Mouse (Mus musculus): ENCODE measurements at regions not wholly inside any gene's neighbourhood (a gene's known extent, or its start where the extent isn't known, plus 50 kb on each side); places are given as distances from the start of the nearest gene placed in this dataset.

- TF ChIP-seq CHD2 (IDR thresholded peaks at IDR 0.05; ENCODE audit: low read depth, low read length) (no peak), ZNF384 (IDR thresholded peaks at IDR 0.05; ENCODE audit: low read depth, low read length) (no peak), MAFK (IDR thresholded peaks at IDR 0.05; ENCODE audit: insufficient read depth, low read depth, low read length) (no peak), ZC3H11A (IDR thresholded peaks at IDR 0.05; ENCODE audit: borderline replicate concordance, low read depth, low read length) (no peak), HCFC1 (IDR thresholded peaks at IDR 0.05; ENCODE audit: borderline replicate concordance, insufficient read depth, low read length) (no peak)
- Histone ChIP-seq H3K36me3 (ENCODE audit: control insufficient read depth, insufficient read depth, low read length, poor library complexity, severe bottlenecking) (no peaks in the 10 kb centered on the region), H3K4me3 (ENCODE audit: insufficient read depth in 1 of 2, low read depth in 1 of 2, low read length in 2 of 2, poor library complexity in 1 of 2, severe bottlenecking in 1 of 2) (no peak overlapping the region), H3K27ac (ENCODE audit: insufficient read depth, low read depth, low read length, poor library complexity, severe bottlenecking) (no peak overlapping the region), H3K9me3 (ENCODE audit: control insufficient read depth, insufficient read depth, low read depth, low read length) (no peaks in the 10 kb centered on the region), H3K4me1 (ENCODE audit: control insufficient read depth in 2 of 2, insufficient read depth in 2 of 2, low read length in 2 of 2, poor library complexity in 1 of 2) (no peaks in the 10 kb centered on the region), H3K9ac (ENCODE audit: insufficient read depth, low read depth, low read length, poor library complexity, severe bottlenecking) (no peak overlapping the region)
- in situ Hi-C loops (cut with MboI; ENCODE audit: low sequenced_read_pairs in 2 of 2, unreplicated experiment in 2 of 2) = no loop called here
- DNase-seq (ENCODE audit: low read depth, low spot score) = no peak
These were observed 193.3 kb upstream of the Arrdc3 start for GRCm38 (mm10) chr13:80689871-80690270.

GRCm38 (mm10) chr13:80690654-80691386 is 192.4 kb upstream of the Arrdc3 start:
- no peaks in the 10 kb centered on the region for H3K36me3 ChIP-seq (ENCODE audit: control insufficient read depth, insufficient read depth, low read length, poor library complexity, severe bottlenecking)
- in situ Hi-C loops (cut with MboI; ENCODE audit: low sequenced_read_pairs in 2 of 2, unreplicated experiment in 2 of 2) = no loop called here
- no peaks in the 10 kb centered on the region for H3K4me1 ChIP-seq (ENCODE audit: control insufficient read depth in 2 of 2, insufficient read depth in 2 of 2, low read length in 2 of 2, poor library complexity in 1 of 2)
- H3K9ac ChIP-seq (ENCODE audit: insufficient read depth, low read depth, low read length, poor library complexity, severe bottlenecking) = no peak overlapping the region
- TF ChIP-seq CHD2 (IDR thresholded peaks at IDR 0.05; ENCODE audit: low read depth, low read length) = no peak
- TF ChIP-seq HCFC1 (IDR thresholded peaks at IDR 0.05; ENCODE audit: borderline replicate concordance, insufficient read depth, low read length) = no peak
- TF ChIP-seq MAFK (IDR thresholded peaks at IDR 0.05; ENCODE audit: insufficient read depth, low read depth, low read length) = no peak
- no peak for TF ChIP-seq ZC3H11A (IDR thresholded peaks at IDR 0.05; ENCODE audit: borderline replicate concordance, low read depth, low read length)
- TF ChIP-seq ZNF384 (IDR thresholded peaks at IDR 0.05; ENCODE audit: low read depth, low read length) = no peak
- no peak for DNase-seq (ENCODE audit: low read depth, low spot score)
- H3K27ac ChIP-seq (ENCODE audit: insufficient read depth, low read depth, low read length, poor library complexity, severe bottlenecking) = no peak overlapping the region
- no peaks in the 10 kb centered on the region for H3K9me3 ChIP-seq (ENCODE audit: control insufficient read depth, insufficient read depth, low read depth, low read length)
- H3K4me3 ChIP-seq (ENCODE audit: insufficient read depth in 1 of 2, low read depth in 1 of 2, low read length in 2 of 2, poor library complexity in 1 of 2, severe bottlenecking in 1 of 2) = no peak overlapping the region

GRCm38 (mm10) chr13:80695549-80696150 is 187.5 kb upstream of the Arrdc3 start:
- no peaks in the 10 kb centered on the region for H3K9me3 ChIP-seq (ENCODE audit: control insufficient read depth, insufficient read depth, low read depth, low read length)
- no peaks in the 10 kb centered on the region for H3K4me1 ChIP-seq (ENCODE audit: control insufficient read depth in 2 of 2, insufficient read depth in 2 of 2, low read length in 2 of 2, poor library complexity in 1 of 2)
- DNase-seq (ENCODE audit: low read depth, low spot score) = no peak
- no peak overlapping the region for H3K4me3 ChIP-seq (ENCODE audit: insufficient read depth in 1 of 2, low read depth in 1 of 2, low read length in 2 of 2, poor library complexity in 1 of 2, severe bottlenecking in 1 of 2)
- H3K36me3 ChIP-seq (ENCODE audit: control insufficient read depth, insufficient read depth, low read length, poor library complexity, severe bottlenecking) = no peaks in the 10 kb centered on the region
- no peak overlapping the region for H3K9ac ChIP-seq (ENCODE audit: insufficient read depth, low read depth, low read length, poor library complexity, severe bottlenecking)
- in situ Hi-C loops (cut with MboI; ENCODE audit: low sequenced_read_pairs in 2 of 2, unreplicated experiment in 2 of 2) = no loop called here
- TF ChIP-seq CHD2 (IDR thresholded peaks at IDR 0.05; ENCODE audit: low read depth, low read length) = no peak
- TF ChIP-seq MAFK (IDR thresholded peaks at IDR 0.05; ENCODE audit: insufficient read depth, low read depth, low read length) = no peak
- no peak for TF ChIP-seq ZNF384 (IDR thresholded peaks at IDR 0.05; ENCODE audit: low read depth, low read length)
- no peak for TF ChIP-seq ZC3H11A (IDR thresholded peaks at IDR 0.05; ENCODE audit: borderline replicate concordance, low read depth, low read length)
- TF ChIP-seq HCFC1 (IDR thresholded peaks at IDR 0.05; ENCODE audit: borderline replicate concordance, insufficient read depth, low read length) = no peak
- no peak overlapping the region for H3K27ac ChIP-seq (ENCODE audit: insufficient read depth, low read depth, low read length, poor library complexity, severe bottlenecking)

GRCm38 (mm10) chr13:80709531-80710306 is 173.5 kb upstream of the Arrdc3 start:
- Histone ChIP-seq H3K27ac (ENCODE audit: insufficient read depth, low read depth, low read length, poor library complexity, severe bottlenecking) (no peak overlapping the region), H3K36me3 (ENCODE audit: control insufficient read depth, insufficient read depth, low read length, poor library complexity, severe bottlenecking) (no peaks in the 10 kb centered on the region), H3K4me1 (ENCODE audit: control insufficient read depth in 2 of 2, insufficient read depth in 2 of 2, low read length in 2 of 2, poor library complexity in 1 of 2) (no peaks in the 10 kb centered on the region), H3K9ac (ENCODE audit: insufficient read depth, low read depth, low read length, poor library complexity, severe bottlenecking) (no peak overlapping the region), H3K4me3 (ENCODE audit: insufficient read depth in 1 of 2, low read depth in 1 of 2, low read length in 2 of 2, poor library complexity in 1 of 2, severe bottlenecking in 1 of 2) (no peak overlapping the region), H3K9me3 (ENCODE audit: control insufficient read depth, insufficient read depth, low read depth, low read length) (0 out of 2 replicates have a peak, but pooled peaks cover 3% of the 10 kb centered on the region)
- in situ Hi-C loops (cut with MboI; ENCODE audit: low sequenced_read_pairs in 2 of 2, unreplicated experiment in 2 of 2) = no loop called here
- TF ChIP-seq MAFK (IDR thresholded peaks at IDR 0.05; ENCODE audit: insufficient read depth, low read depth, low read length) (no peak), CHD2 (IDR thresholded peaks at IDR 0.05; ENCODE audit: low read depth, low read length) (no peak), ZNF384 (IDR thresholded peaks at IDR 0.05; ENCODE audit: low read depth, low read length) (no peak), ZC3H11A (IDR thresholded peaks at IDR 0.05; ENCODE audit: borderline replicate concordance, low read depth, low read length) (no peak), HCFC1 (IDR thresholded peaks at IDR 0.05; ENCODE audit: borderline replicate concordance, insufficient read depth, low read length) (no peak)
- DNase-seq (ENCODE audit: low read depth, low spot score) = no peak

Measured in ES-E14 (cell line).